In the genomic region with DNA sequence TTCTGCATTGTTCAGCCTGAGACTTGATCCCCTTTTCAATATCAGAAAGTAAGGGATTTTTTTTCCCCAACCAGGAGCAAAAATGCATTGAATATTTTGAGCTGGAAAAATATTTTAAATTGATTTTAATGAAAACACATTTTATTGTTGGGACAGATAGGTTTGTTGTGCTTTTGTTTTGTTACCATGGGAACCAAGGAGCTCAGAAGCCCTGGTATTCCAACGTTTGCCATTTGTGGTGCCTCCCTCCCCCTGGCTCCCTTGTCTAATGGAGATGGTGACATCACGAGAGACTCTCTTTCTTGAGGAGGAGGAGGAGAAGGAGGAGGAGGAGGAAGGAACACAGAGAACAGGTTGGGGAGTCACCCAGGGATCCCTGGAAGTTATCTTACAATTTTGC, we compare ENCODE assay signal across 8 mouse cellular contexts.
DNase-seq lines count a peak whose midpoint lies in the region; ATAC-seq and TF ChIP-seq lines count a peak whose summit lies in the region.

No protein-coding gene starts in this region.

- no peak for TF ChIP-seq CTCF in layer of hippocampus, adult 2 months (conservative IDR thresholded peaks at IDR 0.05)
- no peak for TF ChIP-seq CTCF in hindbrain, postnatal 0 days (IDR thresholded peaks at IDR 0.05; ENCODE audit: low read depth)

- H3K4me3 ChIP-seq in layer of hippocampus, adult 2 months, result no peak overlapping the region
- H3K4me3 ChIP-seq in embryonic facial prominence, embryonic 10.5 days, result no peak overlapping the region
- no peak overlapping the region for H3K4me3 ChIP-seq in hindbrain, postnatal 0 days (ENCODE audit: low read length)

- peaks cover 48% of the 10 kb centered on the region for H3K4me1 ChIP-seq in embryonic facial prominence, embryonic 10.5 days
- H3K4me1 ChIP-seq in hindbrain, postnatal 0 days (ENCODE audit: insufficient read depth, low read length), result peaks cover 20% of the 10 kb centered on the region

- no peak for ATAC-seq in hindbrain, postnatal 0 days

- no peak overlapping the region for H3K4me2 ChIP-seq in hindbrain, postnatal 0 days (ENCODE audit: low read depth, low read length)

- H3K9ac ChIP-seq in hindbrain, postnatal 0 days (replicated peaks; ENCODE audit: low read length), result no peak overlapping the region

- H3K36me3 ChIP-seq in embryonic facial prominence, embryonic 10.5 days (replicated peaks), result peaks cover 40% of the 10 kb centered on the region
- no peaks in the 10 kb centered on the region; the same call in 1 of the 2 replicates for H3K36me3 ChIP-seq in hindbrain, postnatal 0 days (ENCODE audit: insufficient read depth, low read length)

- H3K27me3 ChIP-seq in embryonic facial prominence, embryonic 10.5 days (replicated peaks; ENCODE audit: low read depth, poor library complexity, severe bottlenecking), result no peaks in the 10 kb centered on the region
- H3K27me3 ChIP-seq in hindbrain, postnatal 0 days (ENCODE audit: insufficient read depth, low read length), result no peaks in the 10 kb centered on the region

- H3K9me3 ChIP-seq in embryonic facial prominence, embryonic 10.5 days, result no peaks in the 10 kb centered on the region
- H3K9me3 ChIP-seq in hindbrain, postnatal 0 days (ENCODE audit: low read length), result no peaks in the 10 kb centered on the region

- peak overlapping the region; percentile 87 for H3K27ac ChIP-seq in layer of hippocampus, adult 2 months
- peak overlapping the region; percentile 58 for H3K27ac ChIP-seq in embryonic facial prominence, embryonic 10.5 days (replicated peaks)
- no peak overlapping the region for H3K27ac ChIP-seq in hindbrain, postnatal 0 days

- DNase-seq in layer of hippocampus, adult 2 months (ENCODE audit: low spot score in 2 of 2), result peak in 1 of 2 experiments; percentile 34
- DNase-seq in layer of hippocampus, adult 9-11 months, result no peak
- peak; percentile 43 for DNase-seq in embryonic facial prominence, embryonic 10.5 days (ENCODE audit: low spot score)
- peak; percentile 34 for DNase-seq in hindbrain, postnatal 0 days (ENCODE audit: low spot score)
- DNase-seq in naive thymus-derived CD4-positive, alpha-beta T cell, adult 2 months (ENCODE audit: low read depth), result peak; percentile 47
- DNase-seq in left cerebral cortex, adult 18-20 months (ENCODE audit: low spot score in 2 of 2), result no peak
- DNase-seq in thymus, postnatal 25 days, result no peak
- no peak for DNase-seq in urinary bladder, postnatal 10 days (ENCODE audit: low spot score)

- WGBS in embryonic facial prominence, embryonic 10.5 days, result 7% methylated on average over 2 of the region's 2 CpGs
- WGBS in hindbrain, postnatal 0 days, result 11% methylated on average over 2 of the region's 2 CpGs

Comparison
In these comparisons a context has a peak if more than half of its experiments do, and no peak if none do; other contexts are left out.
1. DNase-seq: peak in embryonic facial prominence, embryonic 10.5 days (single experiment), hindbrain, postnatal 0 days (single experiment) and naive thymus-derived CD4-positive, alpha-beta T cell, adult 2 months (single experiment); none in layer of hippocampus, adult 9-11 months (single experiment), left cerebral cortex, adult 18-20 months (0 of 2), thymus, postnatal 25 days (single experiment) and urinary bladder, postnatal 10 days (single experiment).